Mouse (Mus musculus) right cerebral cortex, postnatal 4 days (tissue): ENCODE measurements around the gene Fam117a.
A peak's percentile ranks its signal among the peaks of the same experiment; 100 is the strongest.

Source experiments
- DNase-seq: peaks from one replicate; pipeline ENCODE4 v3.0.0-alpha.2; 2022

Fam117a gene

DNA sequence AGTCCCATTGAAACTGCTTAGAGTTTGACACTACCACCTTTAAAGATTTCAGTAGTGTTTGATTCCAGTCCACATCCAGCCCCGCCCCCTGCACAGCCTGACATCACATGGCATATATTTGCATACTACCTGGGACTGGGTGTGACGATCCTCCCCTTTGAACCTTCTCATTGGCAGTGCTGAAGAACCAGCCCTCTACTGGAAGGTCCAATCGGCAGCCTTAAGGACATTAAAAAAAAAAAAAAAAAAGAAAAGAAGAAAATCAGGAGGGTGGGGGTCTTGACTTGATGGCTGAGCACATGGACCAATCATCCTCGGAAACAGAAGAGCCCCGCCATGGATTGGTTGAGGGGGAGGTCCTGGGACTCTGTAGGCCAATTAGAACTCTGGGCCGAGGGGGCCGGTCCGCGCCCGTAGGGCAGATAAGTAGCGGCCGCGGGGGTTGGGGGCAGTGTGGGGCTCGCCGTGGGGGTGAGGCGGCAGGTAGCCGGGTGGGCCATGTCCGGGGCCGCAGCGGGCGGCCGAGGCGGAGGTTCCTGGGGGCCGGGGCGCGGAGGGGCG is at the start of gene Fam117a:
Fam117a (plus strand) TSS at position 451 of the 561 bp plus-strand sequence.
- DNase-seq, result peak; percentile 77

- DNase-seq, result no peak
Observed at GRCm38 (mm10) chr11:95291998-95292397, 44.8 kb upstream of the Fam117a start.

DNA sequence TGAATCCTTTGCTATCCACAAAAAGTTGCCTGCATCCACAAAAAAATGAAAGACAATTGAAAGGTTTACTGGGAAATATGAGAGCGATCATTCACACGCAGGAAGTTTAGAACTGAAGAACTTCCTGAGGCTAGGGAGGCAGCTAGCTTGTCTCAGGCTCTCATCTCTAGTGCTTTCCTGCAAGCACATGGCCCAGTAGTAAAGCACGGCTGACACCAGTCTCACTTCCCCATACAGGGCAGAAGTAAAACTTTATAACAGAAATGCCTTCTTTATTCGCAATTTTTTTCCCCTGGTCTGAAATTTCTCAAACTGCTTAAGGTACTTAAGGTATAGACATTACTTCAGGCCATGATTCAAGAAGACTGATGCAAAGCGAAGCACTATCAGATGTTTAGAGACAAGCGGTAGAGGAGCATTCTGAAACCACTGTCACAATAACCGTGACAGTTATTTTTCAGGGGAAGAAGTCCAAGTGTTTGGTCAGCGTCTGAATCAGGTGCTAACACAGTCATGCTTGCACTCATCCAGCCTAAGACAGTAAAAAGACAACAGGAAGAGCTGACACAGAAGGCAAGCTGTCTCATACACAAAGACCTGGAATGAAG is 43.7 kb upstream of the Fam117a start:
- DNase-seq, result no peak

DNA sequence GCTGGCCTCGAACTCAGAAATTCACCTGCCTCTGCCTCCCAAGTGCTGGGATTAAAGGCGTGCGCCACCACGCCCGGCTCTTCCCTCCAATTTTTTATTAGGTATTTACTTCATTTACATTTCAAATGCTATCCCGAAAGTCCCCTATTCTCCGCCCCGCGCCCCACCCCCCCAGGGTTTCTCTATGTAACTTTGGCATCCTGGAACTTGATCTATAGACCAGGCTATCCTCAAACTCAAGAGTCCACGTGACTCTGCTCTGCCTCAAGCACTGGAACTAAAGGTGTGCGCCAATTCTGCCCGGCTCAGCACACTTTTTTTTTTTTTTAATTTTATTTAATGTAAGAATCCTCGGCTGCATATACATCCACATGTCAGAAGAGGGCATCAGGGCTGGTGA is 41.1 kb upstream of the Fam117a start:
- DNase-seq, result no peak

DNA sequence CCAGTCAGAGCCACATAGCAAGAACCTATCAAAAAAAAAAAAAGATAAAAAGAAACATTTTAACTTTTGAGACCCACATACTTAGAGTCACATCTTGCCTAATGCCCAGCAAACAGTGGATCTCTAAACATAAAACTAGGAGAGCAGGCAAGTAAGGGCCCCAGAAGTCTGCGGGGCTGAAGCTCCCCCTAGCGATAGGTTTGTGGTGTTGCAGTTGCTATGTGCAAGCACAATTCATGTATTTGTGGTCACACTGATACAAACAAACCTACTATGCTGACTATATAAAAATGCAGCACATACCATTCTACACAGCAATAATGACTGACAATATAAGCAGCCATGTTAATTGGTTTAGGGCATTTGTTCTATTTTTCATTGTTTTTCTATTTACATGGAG is 38.7 kb upstream of the Fam117a start:
- no peak for DNase-seq

DNA sequence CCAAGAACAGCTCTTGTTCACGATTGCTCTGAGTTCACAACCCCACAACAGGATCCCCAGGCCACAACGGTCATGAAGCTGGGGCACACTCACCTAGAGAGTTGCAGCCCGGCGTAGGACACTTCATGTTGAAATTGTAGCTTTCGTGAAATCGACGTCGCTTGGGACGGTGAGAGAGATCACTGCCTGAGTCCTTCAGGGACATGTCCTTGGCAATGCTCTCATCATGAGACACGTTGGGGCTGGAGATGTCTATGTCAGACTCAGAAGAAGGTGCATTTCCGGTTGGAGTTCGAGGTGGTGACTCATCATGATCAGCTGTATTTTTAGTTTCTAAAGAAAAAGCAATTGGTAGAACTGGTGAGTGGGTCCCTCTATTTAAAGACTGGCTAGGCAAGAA is 36.9 kb upstream of the Fam117a start:
- DNase-seq, result no peak

DNA sequence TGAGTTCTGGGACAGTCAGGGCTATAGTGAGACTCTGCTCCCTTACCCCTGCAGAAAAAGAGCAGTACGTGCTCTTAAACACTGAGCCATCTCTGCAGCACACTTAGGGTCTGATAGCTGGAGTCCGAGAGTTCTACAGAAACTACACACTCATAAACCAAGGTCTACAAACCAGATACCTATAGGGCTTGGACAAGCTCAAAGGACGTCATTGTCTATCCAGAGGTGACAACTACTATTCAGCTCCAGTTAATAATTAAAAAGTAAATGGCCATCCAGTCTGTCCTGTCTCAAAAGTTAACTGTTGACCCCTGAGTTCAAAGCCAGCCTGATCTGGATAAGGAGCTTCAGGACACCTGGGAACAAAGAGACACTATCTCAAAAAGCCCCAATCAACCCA is 35.0 kb upstream of the Fam117a start:
- no peak for DNase-seq

DNA sequence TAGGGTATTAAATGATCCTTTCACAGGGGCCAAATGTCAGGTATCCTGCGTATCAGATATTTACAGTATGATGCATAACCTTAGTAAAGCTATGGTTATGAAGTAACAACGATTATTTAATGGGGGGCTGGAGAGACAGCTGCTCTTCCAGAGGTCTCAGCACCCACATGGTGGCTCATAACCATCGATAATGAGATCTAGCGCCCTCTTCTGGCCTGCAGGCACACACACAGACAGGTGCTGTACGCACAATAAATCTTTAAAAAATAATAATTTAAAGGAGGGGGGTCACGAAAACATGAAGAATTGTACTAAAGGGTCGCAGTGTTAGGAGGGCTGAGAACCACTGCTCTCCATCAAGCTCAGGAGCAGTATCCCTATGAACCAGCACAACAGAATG is 31.2 kb upstream of the Fam117a start:
- DNase-seq, result no peak

GRCm38 (mm10) chr11:95307526-95307925 is 29.3 kb upstream of the Fam117a start:
- no peak for DNase-seq

DNA sequence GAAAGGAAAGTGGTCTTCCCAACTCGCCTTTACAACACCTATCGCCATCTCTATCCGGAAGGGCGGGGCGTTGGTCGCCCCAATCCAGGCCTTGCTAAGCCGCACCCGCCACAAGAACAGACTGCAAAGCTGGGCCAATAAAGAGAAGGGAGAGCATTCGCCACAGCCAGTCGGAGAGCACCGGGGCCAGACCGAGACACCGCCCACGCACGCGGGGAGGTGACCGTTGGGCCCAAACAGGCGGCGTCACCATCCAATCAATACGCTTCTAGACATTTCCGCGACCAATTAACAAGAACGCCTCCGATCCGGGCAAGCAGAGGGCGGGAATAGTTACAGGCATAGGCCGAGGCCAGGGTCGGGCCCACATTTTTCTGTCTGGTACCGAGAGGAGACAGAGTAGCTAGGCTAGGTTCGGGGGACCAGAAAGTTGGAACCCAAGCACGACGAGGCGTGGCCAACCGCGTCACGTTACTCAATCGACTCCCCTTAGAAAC is 27.3 kb upstream of the Fam117a start:
- DNase-seq, result peak; percentile 97

DNA sequence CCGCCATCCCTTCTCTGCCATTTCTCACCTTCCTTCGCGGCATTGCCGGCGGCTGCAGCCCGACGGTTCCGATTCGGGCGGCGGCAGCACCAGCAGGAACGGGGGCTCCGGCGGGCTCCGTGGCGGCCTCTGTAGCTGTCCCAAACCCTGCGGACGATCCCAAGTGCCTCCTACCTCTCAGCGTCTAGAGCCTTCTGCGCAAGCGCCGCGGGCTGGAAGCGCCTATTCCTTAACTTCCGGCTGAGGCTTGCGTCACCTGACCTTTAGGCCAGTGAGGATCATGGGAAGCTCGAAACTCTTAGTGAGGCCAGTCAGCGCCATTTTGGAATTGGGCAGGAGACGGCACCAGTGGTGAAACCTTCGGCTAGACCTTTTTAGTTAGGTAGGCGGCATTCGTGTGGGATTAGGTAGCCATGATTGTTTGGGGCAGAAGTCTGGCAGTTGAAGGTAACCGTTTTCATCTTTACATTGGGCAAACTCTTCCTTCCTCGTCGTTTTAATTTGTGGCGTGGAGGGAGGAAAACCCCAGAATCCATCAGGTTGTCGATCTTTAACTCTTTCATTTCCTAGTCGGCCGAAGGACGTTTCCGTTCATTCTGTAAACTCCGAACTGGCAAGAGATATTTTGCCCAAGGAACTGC is 26.7 kb upstream of the Fam117a start, which contains the start of gene Kat7:
Kat7 (minus strand) TSS at position 240 of the 641 bp plus-strand sequence.
- peak; percentile 93 for DNase-seq

DNA sequence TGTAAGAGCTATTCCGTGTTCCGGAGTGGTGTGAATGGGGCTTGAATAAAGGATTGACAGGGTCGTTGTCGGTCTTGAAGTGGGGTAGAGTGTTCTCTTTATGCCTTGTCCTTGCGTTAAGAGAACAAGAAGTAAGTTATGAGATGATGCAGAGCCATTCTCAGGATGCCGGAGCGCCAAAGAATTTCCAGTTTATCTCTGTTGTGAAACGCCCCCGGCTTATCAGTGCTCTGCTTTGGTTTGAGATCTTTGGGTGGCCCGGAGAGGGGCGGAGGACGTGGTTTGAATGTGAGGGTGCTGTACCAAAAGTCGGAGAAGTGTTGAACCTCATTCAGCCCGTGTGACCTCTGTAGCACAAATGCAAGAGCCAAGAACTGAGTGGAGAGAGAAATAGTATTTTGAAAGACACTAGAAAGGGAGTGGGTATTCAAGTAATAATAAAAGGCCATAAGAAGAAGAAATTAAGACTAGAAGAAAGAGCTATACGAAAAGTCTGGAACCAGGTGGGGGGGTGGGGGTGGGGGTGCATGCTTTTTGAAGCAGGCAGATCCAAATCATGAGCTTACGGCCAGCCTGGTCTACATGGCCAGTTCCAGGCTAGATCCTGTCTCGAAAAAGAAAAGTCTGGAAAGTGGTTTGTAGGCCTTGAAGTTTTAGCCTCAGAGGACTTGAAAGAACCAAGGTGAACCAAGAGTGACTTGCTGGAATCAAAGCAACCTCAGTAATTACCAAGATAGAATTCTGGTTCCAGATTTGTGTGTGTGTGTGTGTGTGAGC is 26.0 kb upstream of the Fam117a start:
- DNase-seq, result peak; percentile 17

DNA sequence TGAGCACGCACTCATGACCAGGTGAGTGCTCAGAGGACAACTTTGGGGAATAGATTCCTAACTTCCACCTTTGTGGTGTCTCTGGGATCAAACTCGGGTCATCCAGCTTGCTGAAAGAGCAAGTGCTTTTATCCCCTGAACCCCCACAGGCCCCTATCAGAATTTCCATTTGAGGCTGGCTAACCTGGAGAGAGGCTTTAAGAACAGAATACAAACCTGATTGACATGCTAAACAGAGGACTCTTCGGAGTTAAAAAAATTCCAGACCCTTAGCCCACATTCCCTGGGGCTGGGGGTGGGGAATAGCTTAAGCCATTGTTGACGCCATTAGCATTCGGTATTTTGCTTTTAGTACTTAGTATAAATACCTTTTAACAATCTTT is 25.4 kb upstream of the Fam117a start:
- DNase-seq, result no peak

- DNase-seq, result no peak
Observed at GRCm38 (mm10) chr11:95315215-95315955, 21.4 kb upstream of the Fam117a start.

DNA sequence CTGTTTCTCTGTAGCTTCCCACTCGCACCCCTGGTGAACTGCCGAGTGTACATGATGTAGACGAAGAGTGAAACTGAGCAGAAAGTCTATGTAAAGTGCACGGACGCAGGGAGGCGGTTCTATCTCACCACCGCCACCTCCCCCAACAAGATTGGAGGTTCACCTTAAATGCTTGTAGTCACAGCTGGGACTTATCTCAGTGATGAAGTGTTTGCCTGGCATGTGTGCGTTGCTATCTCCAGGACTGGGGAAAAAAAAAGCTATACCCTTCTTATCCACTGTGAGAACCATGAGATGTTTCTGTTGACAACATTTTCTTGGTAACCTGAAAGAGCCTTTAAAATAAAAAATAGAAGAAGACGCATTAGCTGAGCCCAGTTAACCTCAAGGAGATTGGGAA is 18.7 kb upstream of the Fam117a start:
- no peak for DNase-seq

GRCm38 (mm10) chr11:95319506-95319905 is 17.3 kb upstream of the Fam117a start:
- DNase-seq, result no peak

- no peak for DNase-seq
Observed at GRCm38 (mm10) chr11:95320010-95320409, 16.8 kb upstream of the Fam117a start.

GRCm38 (mm10) chr11:95324181-95324580 is 12.6 kb upstream of the Fam117a start:
- DNase-seq, result no peak

GRCm38 (mm10) chr11:95325832-95326231 is 11.0 kb upstream of the Fam117a start:
- no peak for DNase-seq

DNA sequence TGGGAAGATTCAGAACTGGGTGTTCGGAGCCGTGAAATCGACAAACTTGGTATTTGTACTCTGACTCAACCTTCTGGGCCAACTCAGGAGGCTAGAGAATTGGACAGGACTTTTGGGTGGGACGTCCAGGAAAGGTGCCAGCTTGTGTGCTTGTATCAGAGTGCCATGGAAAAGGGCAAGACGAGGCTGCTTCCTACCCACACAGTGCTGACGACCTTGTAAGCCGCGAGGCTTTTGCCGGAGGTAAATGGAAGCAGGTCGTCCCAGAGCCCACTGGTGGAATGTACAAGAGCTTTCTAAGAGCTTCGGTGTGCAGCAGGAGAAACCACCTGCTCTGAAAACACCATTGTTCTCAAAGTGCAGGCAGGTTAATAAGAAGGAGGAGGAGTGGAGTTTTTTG is 10.6 kb upstream of the Fam117a start:
- no peak for DNase-seq

DNA sequence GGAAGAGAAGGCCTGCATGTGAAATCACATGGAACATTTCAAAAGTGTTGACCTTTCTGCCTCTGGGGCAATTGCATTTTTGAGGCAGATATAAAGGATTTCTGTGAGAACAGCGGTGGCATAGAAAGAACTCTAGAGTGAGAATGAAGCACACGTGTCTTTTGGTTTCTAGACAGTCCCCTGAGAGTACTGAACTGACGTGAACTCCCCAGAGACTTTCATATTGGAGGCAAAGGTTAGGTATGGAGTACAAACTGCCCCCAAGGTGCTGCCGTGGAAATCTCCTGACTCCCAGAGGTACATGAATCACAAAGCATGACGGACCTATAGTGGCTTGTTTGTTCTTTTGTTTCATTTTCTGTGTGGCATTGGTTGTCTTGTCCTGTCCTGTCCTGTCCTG is 8.2 kb upstream of the Fam117a start:
- DNase-seq, result no peak

GRCm38 (mm10) chr11:95330662-95331061 is 6.2 kb upstream of the Fam117a start:
- DNase-seq, result no peak

DNA sequence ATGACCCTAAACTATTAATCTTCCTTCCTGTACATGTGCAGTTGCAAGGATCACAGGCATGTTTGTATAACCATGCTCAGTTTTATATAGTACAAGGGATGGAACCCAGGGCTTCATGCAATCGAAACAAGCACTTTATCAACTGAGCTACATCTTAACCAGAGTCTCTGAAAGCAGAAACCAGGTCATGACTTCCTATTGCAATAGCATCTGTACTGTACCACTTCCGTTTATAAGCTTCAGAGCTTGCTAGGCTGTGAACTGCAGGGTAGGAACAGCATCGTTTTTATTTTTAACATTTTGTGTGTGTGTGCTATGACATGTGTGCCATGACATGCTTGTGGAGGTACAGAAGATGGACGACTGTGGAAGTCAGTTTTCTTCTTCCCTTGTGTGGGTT is 3.6 kb upstream of the Fam117a start:
- no peak for DNase-seq
